Mouse (Mus musculus) kidney, adult 2 months (tissue): ENCODE measurements at regions not wholly inside any gene's neighbourhood (a gene's known extent, or its start where the extent isn't known, plus 50 kb on each side); places are given as distances from the start of the nearest gene placed in this dataset.

ENCODE experiments used
- CTCF ChIP-seq: fragments of 200-500 bp; conservative IDR thresholded peaks from 2 replicates; pipeline ENCODE4 v1.5.1; 2011; ENCODE audit warnings: low read depth, mild to moderate bottlenecking, control low read depth, low read length, moderate library complexity, mixed read lengths; ENCODE audit not compliant: insufficient read depth, insufficient read length
- POLR2A ChIP-seq: fragments of 200-500 bp; IDR thresholded peaks from one replicate; pipeline ENCODE4 v1.6.1; 2011; ENCODE audit warnings: low read depth, low read length, control low read depth

DNA sequence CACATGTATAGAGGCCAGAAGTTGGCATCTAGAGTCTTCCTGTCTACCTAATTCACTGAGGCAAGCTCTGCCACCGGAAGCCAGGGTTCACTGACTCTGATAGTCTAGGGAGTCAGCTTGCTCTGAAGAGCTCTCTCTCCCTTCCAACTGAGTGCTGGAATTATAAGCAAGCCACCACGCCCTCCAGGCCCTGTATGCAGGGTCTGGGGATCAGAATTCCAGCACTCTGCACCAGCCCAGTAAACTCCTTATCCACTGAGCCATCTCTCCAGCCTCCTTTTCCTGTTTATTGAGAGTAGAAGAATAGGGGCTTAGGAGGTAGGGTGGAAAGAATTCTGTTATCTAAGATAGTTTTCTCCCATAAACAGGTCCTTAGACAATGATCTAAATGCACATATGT lies 215.3 kb downstream of the Mreg start:
- no peak for TF ChIP-seq CTCF
- TF ChIP-seq POLR2A: no peak
